Mouse (Mus musculus): ENCODE data around the gene Nfix. TPM values are rescaled to one million over a fixed set of nuclear protein-coding genes. Genes with fewer than 3 reads are reported as not detected.

Gene Nfix
- polyA plus RNA-seq, 1 experiment, result 14.5 TPM

- under 1% methylated on average over 61 of the region's 61 CpGs for WGBS
- no peak for DNase-seq (ENCODE audit: low read depth, low spot score)
These were observed 138.1 kb downstream of the Nfix start for GRCm38 (mm10) chr8:84661961-84662571.

DNA sequence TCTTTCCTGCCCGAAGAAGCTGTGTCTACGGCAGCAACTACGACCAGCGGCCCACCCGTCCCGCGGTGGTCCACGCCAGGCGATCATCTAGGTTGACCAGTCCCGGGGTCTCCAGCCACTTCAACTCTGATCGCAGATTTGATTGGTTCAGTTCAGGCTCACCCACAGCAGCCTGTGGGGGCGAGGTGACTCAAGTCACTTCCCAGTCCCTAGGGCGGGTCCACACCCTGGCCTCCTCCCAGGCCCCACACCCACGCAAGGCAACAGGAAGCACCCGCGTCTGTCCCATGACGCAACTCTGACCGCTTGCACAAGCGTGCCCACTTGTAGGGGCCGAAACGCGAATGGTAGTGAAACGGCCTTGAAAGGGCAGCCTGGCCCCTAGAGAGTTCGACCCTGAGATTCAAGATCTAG is 138.7 kb downstream of the Nfix start:
- DNase-seq (ENCODE audit: low read depth, low spot score), result peak; percentile 92
- WGBS, result under 1% methylated on average over 24 of the region's 24 CpGs

- WGBS, result 4% methylated on average over 20 of the region's 20 CpGs
- DNase-seq (ENCODE audit: low read depth, low spot score), result peak; percentile 78
These were observed 139.2 kb downstream of the Nfix start for GRCm38 (mm10) chr8:84660819-84661457.

- WGBS, result 5% methylated on average over 33 of the region's 33 CpGs
- no peak for DNase-seq (ENCODE audit: low read depth, low spot score)
These were observed 140.0 kb downstream of the Nfix start for GRCm38 (mm10) chr8:84659936-84660818.

- 58% methylated on average over 1 of the region's 1 CpGs for WGBS
- DNase-seq (ENCODE audit: low read depth, low spot score), result no peak
These were observed 141.2 kb downstream of the Nfix start for GRCm38 (mm10) chr8:84658951-84659350.

GRCm38 (mm10) chr8:84657680-84658079 is 142.5 kb downstream of the Nfix start:
- peak; percentile 87 for DNase-seq (ENCODE audit: low read depth, low spot score)
- WGBS, result 30% methylated on average over 4 of the region's 4 CpGs

- DNase-seq (ENCODE audit: low read depth, low spot score), result no peak
These were observed 142.9 kb downstream of the Nfix start for GRCm38 (mm10) chr8:84657203-84657602.

DNA sequence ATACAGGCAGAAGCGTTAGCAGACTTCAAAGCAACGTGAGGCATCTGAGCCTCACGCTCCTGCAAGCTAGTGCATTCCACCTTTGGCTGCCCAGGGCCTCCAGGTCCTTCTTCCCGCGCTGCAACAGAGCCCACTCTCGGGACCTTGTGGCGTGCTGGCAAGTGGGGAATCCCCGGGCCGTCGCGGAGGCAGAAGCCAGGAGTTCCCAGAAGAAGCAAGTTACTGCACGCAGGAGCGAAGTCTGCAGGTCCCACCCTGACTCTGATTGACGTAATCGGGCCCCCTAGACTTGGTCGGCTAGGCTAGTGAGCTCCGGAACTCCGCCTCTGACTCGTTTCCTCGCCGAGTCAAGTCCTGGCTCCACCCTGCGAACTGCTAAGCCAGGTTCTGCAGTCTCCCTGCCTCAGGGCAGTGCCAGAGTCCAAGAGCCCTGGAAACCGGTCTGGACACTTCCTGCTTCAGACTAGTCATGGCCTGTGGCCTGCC is 143.5 kb downstream of the Nfix start:
- under 1% methylated on average over 23 of the region's 23 CpGs for WGBS

DNA sequence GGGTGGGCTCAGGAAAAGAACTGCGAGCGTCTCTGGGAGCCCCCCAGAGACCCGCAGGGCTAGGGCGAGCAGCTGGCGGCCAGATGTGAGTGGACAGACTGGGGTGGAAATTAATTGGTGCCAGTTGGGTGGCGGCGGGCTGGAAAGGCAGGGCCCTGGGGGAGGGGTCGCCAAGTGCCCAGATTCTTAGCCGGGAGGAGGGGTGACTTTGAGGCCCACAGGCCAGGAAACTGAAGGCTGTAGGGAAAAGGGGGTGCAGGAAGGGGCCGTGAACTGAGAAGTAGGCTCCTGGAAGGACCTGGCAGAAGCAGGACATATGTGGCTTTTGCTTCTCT is 144.0 kb downstream of the Nfix start:
- no peak for DNase-seq (ENCODE audit: low read depth, low spot score)
- WGBS, result 5% methylated on average over 10 of the region's 10 CpGs

More for the DNA sequence above, 143.5 kb downstream of the Nfix start:
- peak; percentile 90 for DNase-seq (ENCODE audit: low read depth, low spot score)

DNA sequence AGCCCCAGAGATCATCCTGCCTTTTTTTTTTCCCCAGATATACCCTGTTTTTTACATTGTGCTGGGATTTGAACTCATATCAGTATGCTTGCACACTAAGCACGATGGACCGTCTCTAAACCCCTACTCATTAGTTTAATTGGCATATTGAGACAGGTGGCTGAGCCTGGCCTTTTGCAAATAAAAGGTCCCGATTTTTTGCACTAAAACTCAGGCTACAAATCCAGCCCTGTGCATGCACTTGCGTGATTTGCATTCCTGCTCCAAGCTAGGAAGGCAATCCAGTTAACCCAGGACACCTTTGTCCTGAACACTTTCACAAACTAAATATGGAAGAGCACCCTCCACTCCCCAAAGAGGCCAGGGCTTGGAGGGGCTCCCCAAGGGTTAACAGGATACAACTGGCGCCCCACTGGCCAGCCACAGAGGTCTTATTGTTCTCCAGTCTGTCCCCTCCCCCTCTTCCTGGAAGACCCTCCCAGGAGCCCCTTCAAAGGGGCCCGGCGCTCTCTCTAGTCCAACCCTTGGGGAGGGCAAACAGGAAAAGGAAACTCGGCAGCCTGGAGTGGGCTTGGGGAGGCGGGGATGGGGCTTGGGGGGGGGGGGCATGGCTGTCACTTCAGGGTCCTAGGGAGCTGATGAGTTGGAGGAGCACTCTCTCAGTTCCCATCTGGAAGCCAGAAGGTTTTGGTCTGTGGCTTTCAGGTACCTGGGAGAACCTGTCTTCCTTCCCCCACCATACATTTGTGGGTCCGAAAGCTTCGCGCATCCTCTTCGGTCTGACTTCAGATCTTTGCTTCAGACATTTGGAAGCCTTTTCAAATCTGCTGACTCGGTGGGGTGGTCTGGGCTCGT is 144.6 kb downstream of the Nfix start:
- DNase-seq (ENCODE audit: low read depth, low spot score), result no peak
- WGBS, result 19% methylated on average over 15 of the region's 15 CpGs

DNA sequence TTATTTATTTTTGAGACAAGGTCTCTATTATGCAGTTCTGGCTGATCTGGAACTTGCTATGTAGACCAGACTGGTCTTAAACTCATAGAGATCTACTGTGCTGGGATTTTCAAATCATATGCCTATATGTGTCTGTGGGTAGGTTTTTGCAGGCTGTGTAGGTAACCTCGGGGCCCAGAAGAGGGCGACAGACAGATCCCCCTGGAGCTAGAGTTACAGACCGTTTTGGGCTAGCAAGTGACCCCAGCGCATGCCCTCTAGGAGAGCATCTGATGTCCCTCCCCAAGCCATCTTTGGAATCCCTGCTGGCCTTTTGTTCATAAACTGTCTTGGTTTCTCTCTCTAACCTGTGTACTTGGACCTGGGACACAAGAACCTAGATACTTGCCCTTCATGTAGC is 145.5 kb downstream of the Nfix start:
- WGBS, result 45% methylated on average over 4 of the region's 4 CpGs
- no peak for DNase-seq (ENCODE audit: low read depth, low spot score)

GRCm38 (mm10) chr8:84653092-84653631 is 147.0 kb downstream of the Nfix start:
- 44% methylated on average over 9 of the region's 9 CpGs for WGBS
- DNase-seq (ENCODE audit: low read depth, low spot score), result no peak

DNA sequence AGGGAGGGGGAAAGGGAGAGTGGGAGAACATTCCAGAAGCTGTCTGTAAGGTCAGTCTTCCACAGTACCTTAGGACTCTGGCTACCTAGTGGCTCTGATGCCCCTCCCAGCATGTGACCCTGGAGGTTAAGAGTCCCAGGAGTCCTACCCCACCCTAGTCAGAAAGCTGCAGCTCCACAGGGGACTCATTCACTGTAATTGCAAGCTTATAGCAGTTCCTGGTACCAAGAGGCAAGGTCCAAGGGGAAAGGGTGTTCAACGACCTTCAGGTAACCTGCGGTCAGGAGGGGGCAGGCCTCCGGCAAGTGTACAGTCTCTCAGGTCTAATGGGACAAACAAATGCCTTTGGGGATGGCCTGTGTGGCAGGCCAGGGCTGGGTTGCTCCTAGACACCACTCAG is 149.9 kb downstream of the Nfix start:
- no peak for DNase-seq (ENCODE audit: low read depth, low spot score)
- WGBS, result 27% methylated on average over 3 of the region's 3 CpGs

Other genes starting within 250 kb of the Nfix start
- gene Ier2, start 137.5 kb downstream of the Nfix start, polyA plus RNA-seq (2012; rRNA removed), result 28.1 and 39.5 TPM in 2 replicates
- 58.1 and 68.2 TPM in 2 replicates for gene Trmt1, start 114.0 kb downstream of the Nfix start, polyA plus RNA-seq (2012; rRNA removed)
- 71.5 and 96.6 TPM in 2 replicates for gene Nacc1, start 112.5 kb downstream of the Nfix start, polyA plus RNA-seq (2012; rRNA removed)
- 6.6 and 7.1 TPM in 2 replicates for gene Lyl1, start 98.9 kb downstream of the Nfix start, polyA plus RNA-seq (2012; rRNA removed)
- gene G430095P16Rik, start 77.3 kb downstream of the Nfix start, polyA plus RNA-seq (2012; rRNA removed), result 0.12 and 0.18 TPM in 2 replicates
- 1.9 and 3.0 TPM in 2 replicates for gene Dand5, start 22.5 kb upstream of the Nfix start, polyA plus RNA-seq (2012; rRNA removed)
- 13.4 and 22.8 TPM in 2 replicates for gene Gadd45gip1, start 31.2 kb upstream of the Nfix start, polyA plus RNA-seq (2012; rRNA removed)
- gene Rad23a, start 40.3 kb upstream of the Nfix start, polyA plus RNA-seq (2012; rRNA removed), result 49.3 and 65.9 TPM in 2 replicates
- 402 and 404 TPM in 2 replicates for gene Calr, start 46.6 kb upstream of the Nfix start, polyA plus RNA-seq (2012; rRNA removed)
- 50.9 and 54.2 TPM in 2 replicates for gene Farsa, start 56.6 kb upstream of the Nfix start, polyA plus RNA-seq (2012; rRNA removed)
- gene Syce2, start 71.8 kb upstream of the Nfix start, polyA plus RNA-seq (2012; rRNA removed), result 3.5 and 5.5 TPM in 2 replicates
- gene Gcdh, start 93.6 kb upstream of the Nfix start, polyA plus RNA-seq (2012; rRNA removed), result 38.6 and 64.2 TPM in 2 replicates
- 0.38 and 0.43 TPM in 2 replicates for gene Klf1, start 101.6 kb upstream of the Nfix start, polyA plus RNA-seq (2012; rRNA removed)
- 8.4 and 8.7 TPM in 2 replicates for gene Dnase2a, start 108.2 kb upstream of the Nfix start, polyA plus RNA-seq (2012; rRNA removed)
- gene Mast1, start 137.0 kb upstream of the Nfix start, polyA plus RNA-seq (2012; rRNA removed), result 0.36 and 0.49 TPM in 2 replicates
- gene Rtbdn, start 146.6 kb upstream of the Nfix start, polyA plus RNA-seq (2012; rRNA removed), result not detected in 2 replicates
- gene Gm49661, start 169.1 kb upstream of the Nfix start, polyA plus RNA-seq (2012; rRNA removed), result 1.2 and 1.4 TPM in 2 replicates
- gene Prdx2, start 169.2 kb upstream of the Nfix start, polyA plus RNA-seq (2012; rRNA removed), result 183 and 200 TPM in 2 replicates
- 48.2 and 52.8 TPM in 2 replicates for gene Rnaseh2a, start 169.4 kb upstream of the Nfix start, polyA plus RNA-seq (2012; rRNA removed)
- gene Junb, start 178.4 kb upstream of the Nfix start, polyA plus RNA-seq (2012; rRNA removed), result 80.2 and 118 TPM in 2 replicates
- gene Hook2, start 190.3 kb upstream of the Nfix start, polyA plus RNA-seq (2012; rRNA removed), result 33.8 and 49.0 TPM in 2 replicates
- gene Best2, start 214.2 kb upstream of the Nfix start, polyA plus RNA-seq (2012; rRNA removed), result 0.33 TPM in 1 of 2 replicates, not detected in the other
- 142 and 146 TPM in 2 replicates for gene Asna1, start 224.9 kb upstream of the Nfix start, polyA plus RNA-seq (2012; rRNA removed)
- gene Trir, start 226.5 kb upstream of the Nfix start, polyA plus RNA-seq (2012; rRNA removed), result 93.9 and 101 TPM in 2 replicates
- 34.5 and 50.7 TPM in 2 replicates for gene Tnpo2, start 236.6 kb upstream of the Nfix start, polyA plus RNA-seq (2012; rRNA removed)

All from large intestine, adult 2 months (tissue).